Mouse (Mus musculus) bone marrow, adult 2 months (tissue): Measurements from ENCODE around the gene Olfr907. TPM values are rescaled to one million over a fixed set of nuclear protein-coding genes. Genes with fewer than 3 reads are reported as not detected.

ENCODE experiments used
- H3K27ac ChIP-seq: fragments of 200-500 bp; 2 replicates; pipeline ENCODE4 v1.5.1; 2012; ENCODE audit warnings: low read depth, mild to moderate bottlenecking, control low read depth, inconsistent platforms, low read length; ENCODE audit not compliant: control insufficient read depth, poor library complexity, insufficient read depth
- H3K4me1 ChIP-seq: fragments of 200-500 bp; 2 replicates; pipeline ENCODE4 v1.6.1; 2011; ENCODE audit warnings: low read length; ENCODE audit not compliant: control insufficient read depth, insufficient read depth
- H3K4me3 ChIP-seq: fragments of 200-500 bp; replicated peaks from 2 replicates; pipeline ENCODE3; 2011; ENCODE audit warnings: mild to moderate bottlenecking, low read depth, low read length, control low read depth; ENCODE audit not compliant: control insufficient read depth
- CTCF ChIP-seq: fragments of 200-500 bp; IDR thresholded peaks from 2 replicates; pipeline ENCODE4 v1.5.1; 2011; ENCODE audit warnings: low read length, control low read depth; ENCODE audit not compliant: control insufficient read depth, insufficient read depth
- POLR2A ChIP-seq: fragments of 200-500 bp; IDR thresholded peaks from 2 replicates; pipeline ENCODE4 v1.6.1; 2011; ENCODE audit warnings: low read depth, mild to moderate bottlenecking, control low read depth, low read length, borderline replicate concordance; ENCODE audit not compliant: control insufficient read depth
- WGBS: fragments of 180-500 bp; shearing (Covaris S2); methylation state at CpG from one replicate; pipeline ENCODE4 v1.1.7; 2018; 5-methylcytosine and 5-hydroxymethylcytosine counted together
- polyA plus RNA-seq: library from polyadenylated mRNA; stranded (reverse); fragments of >200 nt; gene quantifications from 2 replicates; pipeline ENCODE4 v1.2.4, GENCODE M21; 2011; ENCODE audit warnings: low replicate concordance; ENCODE audit not compliant: missing spikeins, insufficient read depth, insufficient read length

Gene Olfr907
- polyA plus RNA-seq: 0.70 TPM in 1 of 2 replicates, not detected in the other

DNA sequence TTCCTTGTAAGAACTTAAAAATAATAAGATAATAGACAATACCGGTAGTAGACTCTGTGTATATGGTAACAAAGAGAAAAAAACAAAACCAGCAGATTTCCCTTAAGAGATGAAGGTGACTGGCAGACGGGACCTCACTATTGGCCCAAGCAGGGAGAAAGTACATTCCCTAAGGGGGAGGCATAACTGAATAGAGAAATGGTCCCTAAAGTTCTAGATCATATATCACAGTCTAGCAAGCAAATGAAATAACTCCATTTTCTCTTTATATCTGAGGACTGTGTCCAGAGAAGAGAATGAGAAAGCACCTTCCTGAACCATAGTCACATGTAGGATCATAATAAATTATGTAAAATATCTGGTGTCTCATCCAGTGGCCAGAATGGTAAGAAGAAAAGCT, at the start of gene Olfr907:
Gene Olfr907, plus strand, starts transcription at position 301 of the 400 bp plus-strand sequence.
- WGBS: 67% methylated on average over 2 of the region's 2 CpGs
- TF ChIP-seq CTCF (no peak), POLR2A (no peak)

DNA sequence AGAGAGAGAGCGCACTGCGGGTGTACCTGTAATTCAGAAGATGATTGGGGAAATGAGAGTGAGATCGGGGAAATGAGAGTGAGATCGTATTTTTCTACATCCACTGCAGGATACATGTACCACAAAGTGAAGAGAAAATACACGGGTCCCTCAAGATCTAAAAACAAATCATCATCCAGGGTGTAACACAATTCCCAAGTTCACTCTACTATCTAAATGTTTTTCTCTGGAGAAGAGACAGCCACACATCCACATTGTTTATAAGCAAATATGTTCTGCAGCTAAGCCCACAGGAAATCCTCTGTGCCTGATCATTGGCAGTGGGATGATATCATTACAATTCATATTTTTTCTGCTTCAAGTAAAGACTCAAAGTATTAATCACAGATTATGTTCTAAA, 48.2 kb upstream of the Olfr907 start, which contains the start of gene Olfr902:
Gene Olfr902, plus strand, starts transcription at position 301 of the 400 bp plus-strand sequence.
- Histone ChIP-seq H3K4me1 (no peaks in the 10 kb centered on the region), H3K27ac (no peak within 1 kb of the TSS), H3K4me3 (no peak within 1 kb of the TSS)
- TF ChIP-seq POLR2A: no peak
- TF ChIP-seq CTCF: no peak
- WGBS: 80% methylated on average over 5 of the region's 5 CpGs

More for the DNA sequence above, at the start of gene Olfr907:
- H3K27ac ChIP-seq: no peak within 1 kb of the TSS
- no peak within 1 kb of the TSS for H3K4me3 ChIP-seq
- no peaks in the 10 kb centered on the region for H3K4me1 ChIP-seq

DNA sequence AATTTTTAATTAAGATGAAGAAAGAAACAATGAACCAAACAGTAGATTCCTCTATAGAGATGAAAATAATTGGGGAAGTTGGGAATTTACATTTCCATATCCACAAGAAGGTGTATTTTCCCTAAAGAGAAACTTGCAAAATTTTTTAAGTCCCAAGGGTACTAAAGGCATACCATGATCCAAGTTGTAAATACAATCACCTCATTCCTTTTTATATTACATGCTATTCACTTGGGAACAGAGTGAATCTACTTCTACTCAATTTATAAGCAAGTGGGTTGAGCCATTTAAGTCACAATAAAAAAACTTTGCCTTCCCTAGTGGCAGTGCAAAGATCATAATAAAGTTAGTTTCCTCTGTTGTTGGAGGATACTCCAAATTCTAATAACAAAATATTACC, 32.8 kb upstream of the Olfr907 start, which contains the start of gene Olfr904:
Gene Olfr904, plus strand, starts transcription at position 301 of the 400 bp plus-strand sequence.
- TF ChIP-seq CTCF (no peak), POLR2A (no peak)
- no peak within 1 kb of the TSS for H3K4me3 ChIP-seq
- H3K4me1 ChIP-seq: no peaks in the 10 kb centered on the region
- H3K27ac ChIP-seq: no peak within 1 kb of the TSS

DNA sequence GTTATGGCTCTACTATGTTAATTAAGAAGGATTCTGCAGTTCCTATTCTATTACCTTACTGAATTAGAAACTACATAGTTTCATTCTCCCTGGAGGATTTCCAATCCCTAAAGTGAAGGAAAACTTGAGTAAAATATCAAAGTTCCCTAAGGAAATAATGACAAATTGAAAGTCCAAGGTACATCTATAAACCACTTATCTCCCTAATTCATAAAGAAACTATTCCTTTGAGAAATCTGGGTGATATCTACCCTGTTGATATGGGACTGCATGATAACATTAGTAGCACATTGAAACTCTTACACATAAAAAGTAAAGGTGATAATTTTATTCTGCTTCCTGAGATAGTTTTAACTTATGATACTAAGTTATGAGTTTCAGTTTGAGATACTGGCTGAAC, 24.8 kb upstream of the Olfr907 start, which contains the start of gene Olfr905:
Gene Olfr905, plus strand, starts transcription at position 301 of the 400 bp plus-strand sequence.
- Histone ChIP-seq H3K4me1 (no peaks in the 10 kb centered on the region), H3K27ac (no peak within 1 kb of the TSS), H3K4me3 (no peak within 1 kb of the TSS)
- TF ChIP-seq POLR2A (no peak), CTCF (no peak)

DNA sequence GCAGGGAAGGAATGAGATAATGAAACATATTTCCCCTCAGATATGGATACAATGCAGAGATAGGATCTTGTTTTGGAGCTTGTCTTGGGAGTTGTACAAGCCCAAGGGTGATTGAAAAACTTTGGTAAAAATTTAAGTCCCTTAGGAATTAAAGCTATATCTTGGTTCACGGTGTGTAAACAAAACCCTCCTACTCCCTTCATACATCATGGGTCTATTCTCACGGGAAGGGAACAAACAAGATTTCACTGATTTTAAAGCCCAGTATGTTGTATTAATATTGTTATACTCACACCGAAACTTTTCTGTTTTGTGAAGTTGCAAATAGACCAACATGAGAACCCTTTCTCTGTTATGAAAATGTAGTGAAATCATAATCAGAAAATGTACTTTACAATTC, 8.8 kb upstream of the Olfr907 start, which contains the start of gene Olfr906:
Gene Olfr906, plus strand, starts transcription at position 301 of the 400 bp plus-strand sequence.
- Histone ChIP-seq H3K4me3 (no peak within 1 kb of the TSS), H3K4me1 (no peaks in the 10 kb centered on the region), H3K27ac (no peak within 1 kb of the TSS)
- 49% methylated on average over 3 of the region's 3 CpGs for WGBS
- TF ChIP-seq POLR2A (no peak), CTCF (no peak)

DNA sequence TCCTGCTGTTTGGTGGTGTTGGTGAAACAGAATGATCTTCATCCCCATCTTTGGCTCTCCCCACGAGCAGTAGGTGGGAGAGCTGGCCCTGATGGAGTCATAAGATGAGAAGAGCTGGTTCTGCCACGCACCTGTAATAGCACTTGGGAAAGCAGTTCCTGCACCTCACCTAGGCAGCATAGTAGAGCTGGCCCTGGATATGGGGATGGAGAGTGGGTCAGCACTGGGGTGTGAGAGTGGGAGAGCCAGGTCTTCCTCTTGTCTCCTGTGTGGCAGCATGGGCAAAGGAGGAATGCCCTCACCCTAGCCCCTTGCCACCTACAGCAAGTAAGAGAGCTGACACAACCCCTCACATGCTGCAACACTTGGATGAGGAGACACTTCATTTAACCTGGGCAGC, 16.8 kb downstream of the Olfr907 start:
- Histone ChIP-seq H3K27ac (no peak overlapping the region), H3K4me3 (no peak overlapping the region), H3K4me1 (no peaks in the 10 kb centered on the region)
- TF ChIP-seq POLR2A (no peak), CTCF (no peak)
- 55% methylated on average over 2 of the region's 2 CpGs for WGBS

DNA sequence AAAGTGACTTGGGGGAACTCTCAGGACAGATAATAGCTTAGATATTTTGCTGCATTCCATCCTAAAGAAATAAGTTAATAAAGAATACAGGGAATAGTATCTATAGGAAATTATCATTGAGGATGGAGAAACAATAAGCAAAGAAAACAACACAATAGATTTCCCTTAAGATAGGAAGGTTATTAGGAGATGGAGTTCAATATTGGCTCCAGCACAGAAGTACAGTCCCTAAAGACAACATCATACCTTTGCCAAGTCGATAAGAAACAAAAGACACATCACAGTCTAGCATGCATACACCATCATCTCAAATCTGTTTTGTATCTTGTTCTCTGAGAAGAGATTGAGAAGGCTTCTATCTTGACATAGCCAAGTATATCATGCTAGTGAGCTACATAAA, 25.7 kb downstream of the Olfr907 start, which contains the start of gene Olfr911-ps1:
Gene Olfr911-ps1, plus strand, starts transcription at position 301 of the 400 bp plus-strand sequence.
- no peak for TF ChIP-seq CTCF
- TF ChIP-seq POLR2A: no peak
- Histone ChIP-seq H3K4me3 (no peak within 1 kb of the TSS), H3K4me1 (no peaks in the 10 kb centered on the region), H3K27ac (no peak within 1 kb of the TSS)
- 65% methylated on average over 1 of the region's 1 CpGs for WGBS

DNA sequence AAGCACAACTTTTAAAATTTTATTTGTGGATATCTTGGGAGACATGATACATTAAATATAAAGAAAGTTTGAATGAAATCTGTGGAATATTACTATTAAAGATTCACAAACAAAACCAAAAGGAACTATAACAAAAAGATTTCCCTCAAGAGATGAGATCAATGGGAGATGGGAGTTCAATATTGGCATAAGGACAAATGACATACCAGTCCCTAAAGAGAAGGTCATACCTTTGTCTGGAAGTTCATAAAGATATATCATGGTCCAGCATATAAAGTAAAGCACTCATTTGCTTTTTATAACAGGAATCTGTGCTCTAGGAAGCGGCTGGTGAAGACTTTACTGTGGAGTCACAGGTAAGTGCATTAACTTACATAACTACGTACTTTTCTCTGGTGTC, 41.9 kb downstream of the Olfr907 start, which contains the start of gene Olfr910:
Gene Olfr910, plus strand, starts transcription at position 301 of the 400 bp plus-strand sequence.
- TF ChIP-seq POLR2A (no peak), CTCF (no peak)
- no peak within 1 kb of the TSS for H3K27ac ChIP-seq
- WGBS: 79% methylated on average over 2 of the region's 2 CpGs
- no peaks in the 10 kb centered on the region for H3K4me1 ChIP-seq
- no peak within 1 kb of the TSS for H3K4me3 ChIP-seq

Other genes starting within 250 kb of the Olfr907 start
- gene Olfr143, start 243.0 kb upstream of the Olfr907 start, polyA plus RNA-seq: not detected in 2 replicates
- not detected in 2 replicates for gene Olfr895, start 227.9 kb upstream of the Olfr907 start, polyA plus RNA-seq
- gene Olfr896-ps1, start 204.7 kb upstream of the Olfr907 start, polyA plus RNA-seq: not detected in 2 replicates
- gene Olfr25, start 166.7 kb upstream of the Olfr907 start, polyA plus RNA-seq: not detected in 2 replicates
- not detected in 2 replicates for gene Olfr898, start 147.4 kb upstream of the Olfr907 start, polyA plus RNA-seq
- not detected in 2 replicates for gene Olfr250, start 128.9 kb upstream of the Olfr907 start, polyA plus RNA-seq
- not detected in 2 replicates for gene Olfr251, start 118.7 kb upstream of the Olfr907 start, polyA plus RNA-seq
- gene Olfr147, start 94.1 kb upstream of the Olfr907 start, polyA plus RNA-seq: not detected in 2 replicates
- not detected in 2 replicates for gene Olfr901, start 66.3 kb upstream of the Olfr907 start, polyA plus RNA-seq
- not detected in 2 replicates for gene Olfr902, start 48.1 kb upstream of the Olfr907 start, polyA plus RNA-seq
- not detected in 2 replicates for gene Olfr904, start 32.7 kb upstream of the Olfr907 start, polyA plus RNA-seq
- gene Olfr905, start 24.7 kb upstream of the Olfr907 start, polyA plus RNA-seq: 0.72 and 2.0 TPM in 2 replicates
- gene Olfr906, start 8.7 kb upstream of the Olfr907 start, polyA plus RNA-seq: not detected in 2 replicates
- 0.55 TPM in 1 of 2 replicates, not detected in the other for gene Olfr911-ps1, start 25.8 kb downstream of the Olfr907 start, polyA plus RNA-seq
- not detected in 2 replicates for gene Olfr910, start 42.0 kb downstream of the Olfr907 start, polyA plus RNA-seq
- 0.23 TPM in 1 of 2 replicates, not detected in the other for gene Olfr912, start 84.4 kb downstream of the Olfr907 start, polyA plus RNA-seq
- not detected in 2 replicates for gene Olfr913, start 97.0 kb downstream of the Olfr907 start, polyA plus RNA-seq
- gene Olfr914, start 109.3 kb downstream of the Olfr907 start, polyA plus RNA-seq: 1.0 TPM in 1 of 2 replicates, not detected in the other
- gene Olfr916, start 164.1 kb downstream of the Olfr907 start, polyA plus RNA-seq: not detected in 2 replicates
- not detected in 2 replicates for gene Olfr917, start 170.0 kb downstream of the Olfr907 start, polyA plus RNA-seq
- gene Olfr918, start 178.8 kb downstream of the Olfr907 start, polyA plus RNA-seq: not detected in 2 replicates
- not detected in 2 replicates for gene Olfr919, start 207.9 kb downstream of the Olfr907 start, polyA plus RNA-seq
- gene Vwa5a, start 222.5 kb downstream of the Olfr907 start, polyA plus RNA-seq: 6.4 and 8.9 TPM in 2 replicates